Comparison of ENCODE assay signal across 23 mouse cellular contexts in the genomic region with DNA sequence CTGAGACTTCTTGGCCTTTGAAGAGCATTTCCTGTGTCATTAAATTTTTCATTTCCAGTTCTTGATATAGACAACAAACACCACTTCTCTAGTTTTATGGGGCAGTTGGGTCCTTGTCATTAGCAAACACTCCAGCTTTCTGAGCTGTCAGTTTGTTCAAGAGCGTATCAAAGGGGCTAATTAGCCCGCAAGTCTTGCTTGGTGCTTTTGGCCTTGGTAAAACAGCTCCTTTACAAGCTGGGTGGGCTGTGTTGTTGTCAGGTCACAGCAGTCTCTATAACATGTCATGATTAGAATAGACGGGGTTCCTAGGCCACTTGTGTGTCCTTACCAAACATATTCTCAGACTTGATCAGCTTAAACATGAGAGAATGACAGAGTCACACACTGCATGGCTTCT.
DNase-seq lines count a peak whose midpoint lies in the region; ATAC-seq and TF ChIP-seq lines count a peak whose summit lies in the region.
"Had no signal": no experiment of that assay in that cellular context is flagged by ENCODE, and none has a peak within 500 bp of the region (broad histone marks: within the 10 kb centered on the region; RNA-seq: fewer than 3 reads in every experiment).

No protein-coding gene starts in this region.

- no peaks in the 10 kb centered on the region for H3K4me1 ChIP-seq in forebrain, embryonic 11.5 days (replicated peaks; ENCODE audit: control insufficient read depth, insufficient read depth, low read length)
- 0 out of 2 replicates have a peak, but pooled peaks cover 6% of the 10 kb centered on the region for H3K4me1 ChIP-seq in forebrain, embryonic 12.5 days
- H3K4me1 ChIP-seq in forebrain, postnatal 0 days (ENCODE audit: insufficient read depth) = no peaks in the 10 kb centered on the region
- 0 out of 2 replicates have a peak, but pooled peaks cover 8% of the 10 kb centered on the region for H3K4me1 ChIP-seq in forebrain, embryonic 15.5 days
- H3K4me1 ChIP-seq: hindbrain, embryonic 12.5 days; hindbrain, embryonic 15.5 days had no signal

- no peak for TF ChIP-seq CTCF in forebrain, postnatal 0 days (IDR thresholded peaks at IDR 0.05; ENCODE audit: low read depth)

- no peak for DNase-seq in forebrain, embryonic 11.5 days (ENCODE audit: low spot score)
- DNase-seq in forebrain, postnatal 0 days = peak; percentile 7
- peak; percentile 17 for DNase-seq in retina, embryonic 14.5 days (ENCODE audit: low spot score)
- DNase-seq in heart, postnatal 25 days (ENCODE audit: low spot score) = no peak
- no peak for DNase-seq in kidney, postnatal 25 days
- DNase-seq: adrenal gland, postnatal 36 days; B cell, adult 2 months; cerebellum, adult 11 months; cerebellum, adult 2 months; cerebellum, postnatal 10 days; cerebellum, postnatal 36 days; gastrocnemius, postnatal 25 days; kidney, adult 2 months had no signal

- peak; percentile 42; the same call in 1 of the 2 replicates for ATAC-seq in forebrain, embryonic 11.5 days (replicated peaks; ENCODE audit: low FRiP score)
- no peak for ATAC-seq in forebrain, embryonic 12.5 days (ENCODE audit: low FRiP score)
- ATAC-seq in forebrain, postnatal 0 days = no peak
- no peak for ATAC-seq in forebrain, embryonic 15.5 days (replicated peaks)
- ATAC-seq: intestine, postnatal 0 days; Patski had no signal

- no peak overlapping the region for H3K9ac ChIP-seq in forebrain, embryonic 11.5 days (ENCODE audit: low read length)
- no peak overlapping the region for H3K9ac ChIP-seq in forebrain, embryonic 12.5 days
- no peak overlapping the region for H3K9ac ChIP-seq in forebrain, postnatal 0 days
- no peak overlapping the region for H3K9ac ChIP-seq in forebrain, embryonic 15.5 days (replicated peaks)
- H3K9ac ChIP-seq: heart, embryonic 12.5 days; heart, embryonic 15.5 days; hindbrain, embryonic 12.5 days; hindbrain, embryonic 15.5 days had no signal

- H3K27me3 ChIP-seq in forebrain, embryonic 11.5 days (ENCODE audit: control insufficient read depth, insufficient read depth, low read length) = peaks cover 4% of the 10 kb centered on the region
- H3K27me3 ChIP-seq in forebrain, embryonic 12.5 days = peaks cover 54% of the 10 kb centered on the region
- H3K27me3 ChIP-seq in forebrain, postnatal 0 days (ENCODE audit: insufficient read depth, low read length) = no peaks in the 10 kb centered on the region
- no peaks in the 10 kb centered on the region for H3K27me3 ChIP-seq in forebrain, embryonic 15.5 days
- H3K27me3 ChIP-seq: CH12.LX; heart, embryonic 12.5 days; heart, embryonic 15.5 days; hindbrain, embryonic 12.5 days; Patski had no signal

- intact Hi-C loops in heart, postnatal 25 days (cut with DNase I) = no loop called here

- no peak overlapping the region for H3K4me2 ChIP-seq in forebrain, embryonic 11.5 days (ENCODE audit: low read depth, low read length, severe bottlenecking)
- no peak overlapping the region for H3K4me2 ChIP-seq in forebrain, embryonic 12.5 days
- H3K4me2 ChIP-seq in forebrain, postnatal 0 days (ENCODE audit: low read depth) = no peak overlapping the region
- H3K4me2 ChIP-seq in forebrain, embryonic 15.5 days (replicated peaks) = no peak overlapping the region
- H3K4me2 ChIP-seq: heart, embryonic 12.5 days; heart, embryonic 15.5 days; hindbrain, embryonic 12.5 days; hindbrain, embryonic 15.5 days had no signal

- no peak overlapping the region for H3K27ac ChIP-seq in forebrain, embryonic 11.5 days (ENCODE audit: low read depth, low read length)
- no peak overlapping the region for H3K27ac ChIP-seq in forebrain, embryonic 12.5 days
- no peak overlapping the region for H3K27ac ChIP-seq in forebrain, postnatal 0 days (ENCODE audit: low read depth, low read length)
- H3K27ac ChIP-seq in forebrain, embryonic 15.5 days (replicated peaks) = no peak overlapping the region
- H3K27ac ChIP-seq: heart, embryonic 15.5 days; hindbrain, embryonic 12.5 days; hindbrain, embryonic 15.5 days had no signal

- WGBS in forebrain, embryonic 11.5 days = 29% methylated on average over 3 of the region's 3 CpGs
- WGBS in forebrain, embryonic 12.5 days = 16% methylated on average over 3 of the region's 3 CpGs
- 22% methylated on average over 3 of the region's 3 CpGs for WGBS in forebrain, postnatal 0 days
- WGBS in forebrain, embryonic 15.5 days = 6% methylated on average over 3 of the region's 3 CpGs

- H3K36me3 ChIP-seq in forebrain, embryonic 11.5 days (ENCODE audit: control insufficient read depth, insufficient read depth, low read length) = no peaks in the 10 kb centered on the region
- H3K36me3 ChIP-seq in forebrain, embryonic 12.5 days (replicated peaks) = no peaks in the 10 kb centered on the region
- H3K36me3 ChIP-seq in forebrain, postnatal 0 days (ENCODE audit: insufficient read depth) = no peaks in the 10 kb centered on the region
- no peaks in the 10 kb centered on the region for H3K36me3 ChIP-seq in forebrain, embryonic 15.5 days
- H3K36me3 ChIP-seq: G1E; heart, embryonic 12.5 days; heart, embryonic 15.5 days; hindbrain, embryonic 12.5 days; hindbrain, embryonic 15.5 days had no signal

- H3K9me3 ChIP-seq in forebrain, embryonic 11.5 days (ENCODE audit: control insufficient read depth, low read length) = no peaks in the 10 kb centered on the region
- no peaks in the 10 kb centered on the region for H3K9me3 ChIP-seq in forebrain, embryonic 12.5 days
- no peaks in the 10 kb centered on the region for H3K9me3 ChIP-seq in forebrain, postnatal 0 days (ENCODE audit: low read length)
- no peaks in the 10 kb centered on the region for H3K9me3 ChIP-seq in forebrain, embryonic 15.5 days
- H3K9me3 ChIP-seq: heart, embryonic 12.5 days; heart, embryonic 15.5 days; hindbrain, embryonic 12.5 days; hindbrain, embryonic 15.5 days had no signal

- no peak overlapping the region for H3K4me3 ChIP-seq in forebrain, embryonic 11.5 days (ENCODE audit: low read depth, low read length)
- no peak overlapping the region for H3K4me3 ChIP-seq in forebrain, embryonic 12.5 days (replicated peaks)
- no peak overlapping the region for H3K4me3 ChIP-seq in forebrain, postnatal 0 days (ENCODE audit: low read depth, low read length)
- no peak overlapping the region for H3K4me3 ChIP-seq in forebrain, embryonic 15.5 days
- H3K4me3 ChIP-seq: heart, embryonic 12.5 days; heart, embryonic 15.5 days; hindbrain, embryonic 12.5 days; hindbrain, embryonic 15.5 days had no signal

Comparison
In these comparisons a context has a peak if more than half of its experiments do, and no peak if none do; other contexts are left out.
1. DNase-seq: peak in forebrain, postnatal 0 days (single experiment) and retina, embryonic 14.5 days (single experiment); none in forebrain, embryonic 11.5 days (single experiment), heart, postnatal 25 days (single experiment) and kidney, postnatal 25 days (0 of 2).